Mouse (Mus musculus): Measurements from ENCODE around the gene Uba52. TPM values are rescaled to one million over a fixed set of nuclear protein-coding genes. Genes with fewer than 3 reads are reported as not detected.

Gene Uba52
- 914 and 933 TPM in 2 replicates for polyA plus RNA-seq (2016; fragmentation: Nextera tagmentation; extraction: Ambion mirVana)

DNA sequence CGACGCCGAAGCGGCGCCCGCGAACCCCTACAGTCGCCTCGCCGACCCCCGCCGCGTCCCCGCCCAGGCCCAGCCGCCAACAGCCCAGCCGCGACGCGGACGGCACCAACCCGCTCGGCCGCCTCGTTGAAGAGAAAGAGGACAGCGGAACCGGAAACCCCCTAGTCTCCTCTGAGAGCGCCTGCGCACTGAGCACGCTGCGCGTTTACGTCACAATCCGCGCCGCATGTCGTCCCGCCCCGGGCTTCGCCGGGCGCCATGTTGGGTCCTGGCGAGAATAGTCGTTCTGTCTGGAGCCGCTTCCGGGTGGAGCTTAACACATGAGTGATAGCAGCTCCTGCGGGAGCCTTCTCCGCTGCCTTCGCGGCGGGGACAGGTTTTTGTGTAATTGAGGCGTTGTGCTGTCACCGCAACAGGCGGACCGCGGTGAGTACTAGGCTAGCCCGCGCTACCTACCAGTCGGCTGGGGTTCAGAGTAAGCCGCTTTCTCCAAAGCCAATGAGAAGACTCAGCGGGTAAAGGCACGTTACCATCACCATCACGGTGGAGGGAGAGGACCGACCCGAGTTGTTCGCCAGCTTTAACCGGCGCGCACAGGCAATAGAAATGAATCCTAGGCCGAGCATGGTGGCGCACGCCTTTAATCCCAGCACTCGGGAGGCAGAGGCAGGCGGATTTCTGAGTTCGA, at the start of gene Uba52:
TSS of gene Uba52 (minus strand) at position 574 of the 688 bp plus-strand sequence.
- no peaks in the 10 kb centered on the region for H3K9me3 ChIP-seq
- peaks cover 61% of the 10 kb centered on the region for H3K36me3 ChIP-seq
- WGBS, result 1% methylated on average over 74 of the region's 74 CpGs
- peak; percentile 98 for DNase-seq (ENCODE audit: low spot score)
- peak within 1 kb of the TSS; percentile 92 for H3K4me3 ChIP-seq
- peak within 1 kb of the TSS; percentile 97 for H3K27ac ChIP-seq
- H3K4me1 ChIP-seq (replicated peaks), result peaks cover 44% of the 10 kb centered on the region
- no peaks in the 10 kb centered on the region for H3K27me3 ChIP-seq (ENCODE audit: insufficient read depth, poor library complexity, severe bottlenecking)

- no peak for DNase-seq (ENCODE audit: low spot score)
- 0 out of 2 replicates have a peak overlapping the region, but pooled peaks have one; percentile 4 for H3K27ac ChIP-seq
- H3K4me3 ChIP-seq, result no peak overlapping the region
- 78% methylated on average over 2 of the region's 2 CpGs for WGBS
- peaks cover 42% of the 10 kb centered on the region for H3K4me1 ChIP-seq (replicated peaks)
- H3K9me3 ChIP-seq, result no peaks in the 10 kb centered on the region
- H3K27me3 ChIP-seq (ENCODE audit: insufficient read depth, poor library complexity, severe bottlenecking), result no peaks in the 10 kb centered on the region
- H3K36me3 ChIP-seq, result 0 out of 2 replicates have a peak, but pooled peaks cover 3% of the 10 kb centered on the region
Observed at GRCm38 (mm10) chr8:70560096-70560495, 49.5 kb upstream of the Uba52 start.

- no peak overlapping the region for H3K4me3 ChIP-seq
- no peak overlapping the region for H3K27ac ChIP-seq
- no peaks in the 10 kb centered on the region for H3K9me3 ChIP-seq
- no peak for DNase-seq (ENCODE audit: low spot score)
- 0 out of 2 replicates have a peak, but pooled peaks cover 3% of the 10 kb centered on the region for H3K36me3 ChIP-seq
- H3K4me1 ChIP-seq (replicated peaks), result peaks cover 40% of the 10 kb centered on the region
- WGBS, result 82% methylated on average over 3 of the region's 3 CpGs
- H3K27me3 ChIP-seq (ENCODE audit: insufficient read depth, poor library complexity, severe bottlenecking), result no peaks in the 10 kb centered on the region
Observed at GRCm38 (mm10) chr8:70558983-70559382, 48.4 kb upstream of the Uba52 start.

DNA sequence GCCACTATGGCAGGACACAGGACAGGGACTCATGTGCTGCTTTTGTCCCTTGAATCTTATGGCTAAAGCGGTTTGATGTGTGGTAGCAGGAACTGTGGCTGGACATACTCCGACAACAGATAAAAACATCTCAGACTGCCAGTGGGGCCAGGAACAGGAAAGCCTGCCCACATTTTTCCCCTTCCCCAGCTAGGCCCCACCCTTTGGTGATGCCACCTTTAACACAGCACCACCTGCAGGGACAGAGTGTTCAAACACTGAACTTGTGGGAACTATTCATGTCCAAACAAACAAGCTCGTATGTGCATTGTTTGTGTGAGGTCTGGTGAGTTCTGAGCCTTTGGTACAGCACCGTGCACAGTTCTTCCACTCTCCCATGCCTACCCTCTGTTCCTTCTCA, 47.7 kb upstream of the Uba52 start:
- no peak for DNase-seq (ENCODE audit: low spot score)
- 80% methylated on average over 4 of the region's 4 CpGs for WGBS
- 0 out of 2 replicates have a peak, but pooled peaks cover 3% of the 10 kb centered on the region for H3K36me3 ChIP-seq

DNA sequence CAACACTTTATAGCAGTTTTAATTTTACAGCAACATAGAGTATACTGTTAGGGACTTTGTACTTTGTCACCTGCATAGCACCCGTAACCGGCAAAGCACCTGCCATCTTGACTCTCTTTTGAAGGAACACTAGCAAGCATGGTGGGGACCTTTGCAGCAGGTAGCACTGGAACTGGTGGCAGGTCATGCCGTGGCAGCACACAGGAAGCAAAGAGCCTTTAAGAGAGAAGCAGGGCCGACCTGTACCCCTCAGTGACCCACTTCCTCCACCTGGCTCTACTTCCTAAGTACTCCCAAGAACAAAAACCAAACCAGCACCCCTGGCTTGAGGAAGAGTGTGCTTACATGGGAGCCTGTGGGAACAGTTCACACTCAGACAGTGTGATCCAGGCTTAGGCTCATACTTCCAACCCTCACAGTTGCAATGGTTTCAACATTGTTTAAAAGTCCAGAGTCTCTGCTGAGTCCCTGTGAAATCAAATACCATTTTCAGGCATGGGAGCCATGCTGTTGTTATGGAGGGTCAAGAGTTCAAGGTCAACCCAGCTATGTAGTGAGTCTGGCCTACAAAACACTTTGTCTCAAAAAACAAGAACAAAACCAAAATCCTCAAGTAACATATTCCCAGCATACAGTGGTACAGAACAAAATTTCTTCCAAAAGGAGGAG, 44.6 kb upstream of the Uba52 start:
- Histone ChIP-seq H3K36me3 (0 out of 2 replicates have a peak, but pooled peaks cover 3% of the 10 kb centered on the region), H3K9me3 (no peaks in the 10 kb centered on the region), H3K27me3 (ENCODE audit: insufficient read depth, poor library complexity, severe bottlenecking) (no peaks in the 10 kb centered on the region), H3K4me3 (no peak overlapping the region), H3K4me1 (replicated peaks) (peaks cover 25% of the 10 kb centered on the region), H3K27ac (no peak overlapping the region)
- no peak for DNase-seq (ENCODE audit: low spot score)
- WGBS, result 94% methylated on average over 4 of the region's 4 CpGs

More for the DNA sequence above, 47.7 kb upstream of the Uba52 start:
- Histone ChIP-seq H3K27me3 (ENCODE audit: insufficient read depth, poor library complexity, severe bottlenecking) (no peaks in the 10 kb centered on the region), H3K27ac (no peak overlapping the region; the same call in 1 of the 2 replicates), H3K4me3 (no peak overlapping the region), H3K4me1 (replicated peaks) (peaks cover 40% of the 10 kb centered on the region), H3K9me3 (no peaks in the 10 kb centered on the region)

DNA sequence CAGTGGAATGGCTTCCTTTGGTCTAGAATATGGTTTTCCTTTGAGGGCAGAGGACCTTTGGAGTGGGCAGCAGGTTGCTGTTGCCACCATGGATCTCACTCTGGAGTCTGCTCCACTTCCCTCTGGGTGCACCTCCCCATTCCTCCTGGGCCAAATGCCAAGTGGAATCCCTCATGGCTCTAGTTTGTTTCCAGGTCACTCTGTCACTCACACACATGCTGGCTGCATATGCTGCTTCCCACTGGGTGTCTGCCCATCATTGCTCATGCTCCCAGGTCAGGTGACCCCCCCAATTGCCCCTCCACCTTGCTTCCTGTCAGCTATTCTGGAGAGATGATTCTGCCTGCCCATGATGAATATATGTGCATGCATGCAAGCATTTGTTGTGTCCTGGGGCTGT, 43.1 kb upstream of the Uba52 start:
- Histone ChIP-seq H3K9me3 (no peaks in the 10 kb centered on the region), H3K4me3 (no peak overlapping the region), H3K27me3 (ENCODE audit: insufficient read depth, poor library complexity, severe bottlenecking) (no peaks in the 10 kb centered on the region), H3K4me1 (replicated peaks) (peaks cover 23% of the 10 kb centered on the region), H3K36me3 (0 out of 2 replicates have a peak, but pooled peaks cover 3% of the 10 kb centered on the region), H3K27ac (no peak overlapping the region)
- no peak for DNase-seq (ENCODE audit: low spot score)

DNA sequence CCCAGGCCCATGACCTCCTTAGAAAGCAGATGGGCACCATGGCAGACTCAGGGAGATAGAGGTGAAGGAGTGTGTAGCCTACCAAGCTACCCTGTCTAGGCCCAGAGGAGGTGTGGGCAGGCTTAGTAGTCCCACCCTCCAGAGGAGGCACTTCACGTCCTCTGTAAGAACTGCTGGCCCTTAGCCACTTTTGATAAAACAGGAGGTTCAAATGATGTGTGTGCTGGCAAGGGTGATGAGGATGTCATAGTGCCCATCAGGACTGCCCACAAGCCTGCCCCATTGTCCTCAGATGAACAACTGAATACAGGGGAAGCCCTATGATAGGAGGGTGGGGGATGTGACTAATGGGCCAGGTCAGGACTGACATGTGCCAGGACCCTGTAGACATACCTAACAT, 42.2 kb upstream of the Uba52 start:
- Histone ChIP-seq H3K36me3 (0 out of 2 replicates have a peak, but pooled peaks cover 3% of the 10 kb centered on the region), H3K4me3 (no peak overlapping the region), H3K27ac (no peak overlapping the region), H3K9me3 (no peaks in the 10 kb centered on the region), H3K4me1 (replicated peaks) (peaks cover 18% of the 10 kb centered on the region), H3K27me3 (ENCODE audit: insufficient read depth, poor library complexity, severe bottlenecking) (no peaks in the 10 kb centered on the region)
- WGBS, result 66% methylated on average over 1 of the region's 1 CpGs
- no peak for DNase-seq (ENCODE audit: low spot score)

GRCm38 (mm10) chr8:70551558-70552161, 41.1 kb upstream of the Uba52 start:
- peaks cover 20% of the 10 kb centered on the region for H3K4me1 ChIP-seq (replicated peaks)
- WGBS, result 70% methylated on average over 3 of the region's 3 CpGs
- H3K4me3 ChIP-seq, result no peak overlapping the region
- DNase-seq (ENCODE audit: low spot score), result no peak
- H3K27me3 ChIP-seq (ENCODE audit: insufficient read depth, poor library complexity, severe bottlenecking), result no peaks in the 10 kb centered on the region
- no peaks in the 10 kb centered on the region for H3K9me3 ChIP-seq
- H3K36me3 ChIP-seq, result 0 out of 2 replicates have a peak, but pooled peaks cover 3% of the 10 kb centered on the region
- 0 out of 2 replicates have a peak overlapping the region, but pooled peaks have one; percentile 40 for H3K27ac ChIP-seq

DNA sequence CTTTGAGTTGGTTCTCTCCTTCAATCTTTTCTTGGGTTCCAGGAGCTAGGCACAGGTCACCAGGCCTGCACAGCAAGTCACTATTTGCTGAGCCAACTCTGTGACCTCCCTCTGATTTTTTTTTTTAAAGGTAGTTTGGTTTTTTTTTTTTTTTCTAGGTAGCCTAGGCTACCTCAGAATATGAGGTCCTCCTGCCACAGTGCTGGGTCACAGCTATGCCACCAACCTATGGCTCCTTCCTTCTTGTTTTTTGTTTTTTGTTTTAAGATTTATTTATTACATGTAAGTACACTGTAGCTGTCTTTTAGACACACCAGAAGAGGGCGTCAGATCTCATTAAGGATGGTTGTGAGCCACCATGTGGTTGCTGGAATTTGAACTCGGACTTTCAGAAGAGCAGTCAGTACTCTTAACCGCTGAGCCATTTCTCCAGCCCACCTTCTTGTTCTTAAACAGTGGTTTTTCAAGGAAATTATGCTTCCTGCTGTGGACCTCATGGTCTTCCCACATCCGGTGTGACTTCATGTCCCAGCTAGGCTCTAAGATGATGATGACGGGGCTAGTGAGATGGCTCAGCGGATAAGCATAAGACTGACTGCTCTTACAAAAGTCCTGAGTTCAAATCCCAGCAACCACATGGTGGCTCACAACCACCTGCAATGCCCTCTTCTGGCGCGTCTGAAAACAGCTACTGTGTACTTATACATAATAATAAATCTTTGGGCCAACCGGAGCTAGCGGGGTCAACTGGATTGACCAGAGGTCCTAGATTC, 39.0 kb upstream of the Uba52 start:
- Histone ChIP-seq H3K27me3 (ENCODE audit: insufficient read depth, poor library complexity, severe bottlenecking) (no peaks in the 10 kb centered on the region), H3K27ac (no peak overlapping the region), H3K9me3 (no peaks in the 10 kb centered on the region), H3K4me3 (no peak overlapping the region), H3K36me3 (peaks cover 5% of the 10 kb centered on the region; the same call in 1 of the 2 replicates), H3K4me1 (replicated peaks) (peaks cover 17% of the 10 kb centered on the region)
- 93% methylated on average over 10 of the region's 10 CpGs for WGBS
- DNase-seq (ENCODE audit: low spot score), result no peak

- Histone ChIP-seq H3K27ac (no peak overlapping the region), H3K4me1 (replicated peaks) (peaks cover 26% of the 10 kb centered on the region), H3K9me3 (no peaks in the 10 kb centered on the region), H3K27me3 (ENCODE audit: insufficient read depth, poor library complexity, severe bottlenecking) (no peaks in the 10 kb centered on the region), H3K4me3 (no peak overlapping the region), H3K36me3 (peaks cover 5% of the 10 kb centered on the region; the same call in 1 of the 2 replicates)
- DNase-seq (ENCODE audit: low spot score), result no peak
- 93% methylated on average over 6 of the region's 6 CpGs for WGBS
Observed at GRCm38 (mm10) chr8:70547762-70548161, 37.2 kb upstream of the Uba52 start.

DNA sequence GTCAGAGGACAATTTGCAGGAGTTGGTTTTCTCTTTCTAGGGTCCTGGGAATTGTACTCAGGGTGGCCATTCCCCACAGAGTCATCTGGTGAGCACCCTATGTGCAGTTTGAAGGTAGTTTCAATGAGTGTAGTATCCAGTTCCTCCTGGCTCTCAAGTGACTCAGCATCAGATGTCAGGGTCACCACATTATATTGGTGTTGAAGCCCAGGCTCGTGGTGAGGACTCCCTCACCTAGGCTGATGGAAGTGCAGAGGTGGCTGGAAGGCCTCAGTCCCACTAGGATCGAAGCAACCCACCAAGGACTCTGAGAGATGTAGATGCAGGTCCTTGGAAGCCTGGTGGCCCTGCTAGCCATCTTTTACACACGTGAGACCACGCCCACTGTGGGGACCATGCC, 35.8 kb upstream of the Uba52 start:
- H3K4me3 ChIP-seq, result no peak overlapping the region
- H3K27me3 ChIP-seq (ENCODE audit: insufficient read depth, poor library complexity, severe bottlenecking), result no peaks in the 10 kb centered on the region
- H3K9me3 ChIP-seq, result no peaks in the 10 kb centered on the region
- H3K27ac ChIP-seq, result no peak overlapping the region
- peaks cover 5% of the 10 kb centered on the region; the same call in 1 of the 2 replicates for H3K36me3 ChIP-seq
- H3K4me1 ChIP-seq (replicated peaks), result peaks cover 21% of the 10 kb centered on the region
- WGBS, result 88% methylated on average over 4 of the region's 4 CpGs
- DNase-seq (ENCODE audit: low spot score), result no peak

DNA sequence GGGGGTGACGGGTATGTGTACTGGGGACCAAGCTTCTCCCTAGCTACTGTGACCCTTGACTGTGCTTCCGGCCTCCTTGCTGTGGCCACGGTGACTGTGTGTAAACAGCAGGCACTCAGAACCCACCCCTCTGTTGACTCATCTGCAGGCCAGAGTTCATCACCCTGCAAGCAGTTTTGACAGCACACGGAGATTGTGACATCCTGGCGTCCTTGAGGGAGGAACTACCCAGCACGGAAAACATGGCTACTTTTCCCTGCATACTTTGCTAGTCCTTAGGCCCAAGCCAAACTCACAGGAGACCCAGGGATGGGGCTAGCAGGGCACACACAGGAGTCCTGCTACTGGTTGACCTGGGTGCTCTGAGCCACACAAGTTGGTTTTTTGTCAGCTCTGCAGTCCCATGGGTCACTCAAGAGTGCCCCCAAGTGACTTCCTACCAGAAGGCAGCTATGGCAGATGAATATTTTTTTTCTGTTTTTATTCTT, 33.6 kb upstream of the Uba52 start:
- Histone ChIP-seq H3K27me3 (ENCODE audit: insufficient read depth, poor library complexity, severe bottlenecking) (no peaks in the 10 kb centered on the region), H3K4me3 (peak overlapping the region; percentile 6; the same call in 1 of the 2 replicates), H3K9me3 (no peaks in the 10 kb centered on the region), H3K27ac (0 out of 2 replicates have a peak overlapping the region, but pooled peaks have one; percentile 8), H3K4me1 (replicated peaks) (peaks cover 42% of the 10 kb centered on the region), H3K36me3 (peaks cover 5% of the 10 kb centered on the region; the same call in 1 of the 2 replicates)
- no peak for DNase-seq (ENCODE audit: low spot score)
- WGBS, result 66% methylated on average over 6 of the region's 6 CpGs

Data from hindbrain, embryonic 10.5 days (tissue).